ENCODE assay signal across 8 mouse cellular contexts in genomic region chr17:36161129-36162051, GRCm38 (mm10). TPM values are rescaled to one million over a fixed set of nuclear protein-coding genes. Genes with fewer than 3 reads are reported as not detected.
DNase-seq lines count a peak whose midpoint lies in the region; ATAC-seq lines count a peak whose summit lies in the region.

No protein-coding gene starts in this region.

- peak overlapping the region; percentile 43 for H3K4me2 ChIP-seq in kidney, embryonic 15.5 days
- H3K4me2 ChIP-seq in embryonic facial prominence, embryonic 12.5 days (replicated peaks) = peak overlapping the region; percentile 26; the same call in 1 of the 2 replicates
- peak overlapping the region; percentile 31; the same call in 1 of the 2 replicates for H3K4me2 ChIP-seq in limb, embryonic 11.5 days (ENCODE audit: low read depth, severe bottlenecking)

- 0 out of 2 replicates have a peak, but pooled peaks have one; percentile 15 for ATAC-seq in kidney, embryonic 15.5 days (replicated peaks; ENCODE audit: low FRiP score)
- no peak for ATAC-seq in embryonic facial prominence, embryonic 12.5 days (ENCODE audit: insufficient number of reproducible peaks, insufficient read depth, low FRiP score, low TSS enrichment)
- no peak for ATAC-seq in limb, embryonic 11.5 days (ENCODE audit: insufficient number of reproducible peaks, low FRiP score, low TSS enrichment, low read depth)

- no peak overlapping the region for H3K9ac ChIP-seq in kidney, embryonic 15.5 days
- H3K9ac ChIP-seq in embryonic facial prominence, embryonic 12.5 days = no peak overlapping the region
- H3K9ac ChIP-seq in limb, embryonic 11.5 days (ENCODE audit: low read length) = no peak overlapping the region

- H3K36me3 ChIP-seq in kidney, embryonic 15.5 days = no peaks in the 10 kb centered on the region
- H3K36me3 ChIP-seq in embryonic facial prominence, embryonic 12.5 days = no peaks in the 10 kb centered on the region
- no peaks in the 10 kb centered on the region for H3K36me3 ChIP-seq in limb, embryonic 11.5 days (ENCODE audit: control insufficient read depth, insufficient read depth, low read length)

- peaks cover 91% of the 10 kb centered on the region for H3K27me3 ChIP-seq in kidney, embryonic 15.5 days
- H3K27me3 ChIP-seq in embryonic facial prominence, embryonic 12.5 days = peaks cover 79% of the 10 kb centered on the region
- peaks cover 51% of the 10 kb centered on the region for H3K27me3 ChIP-seq in limb, embryonic 11.5 days (ENCODE audit: control insufficient read depth, insufficient read depth, low read length)

- no peak overlapping the region for H3K27ac ChIP-seq in kidney, embryonic 15.5 days
- H3K27ac ChIP-seq in embryonic facial prominence, embryonic 12.5 days = no peak overlapping the region
- H3K27ac ChIP-seq in limb, embryonic 11.5 days (replicated peaks; ENCODE audit: low read depth, low read length) = no peak overlapping the region

- H3K4me1 ChIP-seq in kidney, embryonic 15.5 days = peaks cover 9% of the 10 kb centered on the region; the same call in 1 of the 2 replicates
- 0 out of 2 replicates have a peak, but pooled peaks cover 2% of the 10 kb centered on the region for H3K4me1 ChIP-seq in embryonic facial prominence, embryonic 12.5 days
- no peaks in the 10 kb centered on the region for H3K4me1 ChIP-seq in limb, embryonic 11.5 days (ENCODE audit: control insufficient read depth, insufficient read depth, low read length)

- H3K9me3 ChIP-seq in kidney, embryonic 15.5 days (replicated peaks) = no peaks in the 10 kb centered on the region
- H3K9me3 ChIP-seq in embryonic facial prominence, embryonic 12.5 days = no peaks in the 10 kb centered on the region
- no peaks in the 10 kb centered on the region for H3K9me3 ChIP-seq in limb, embryonic 11.5 days (ENCODE audit: control insufficient read depth, low read length)

- peak overlapping the region; percentile 18 for H3K4me3 ChIP-seq in kidney, embryonic 15.5 days (replicated peaks)
- H3K4me3 ChIP-seq in embryonic facial prominence, embryonic 12.5 days = peak overlapping the region; percentile 18
- H3K4me3 ChIP-seq in limb, embryonic 11.5 days (ENCODE audit: low read depth, low read length) = no peak overlapping the region

- intact Hi-C loops in left cerebral cortex, postnatal 4 days (cut with DNase I) = no loop called here

- DNase-seq in kidney, adult 11 months = no peak
- peak; percentile 41 for DNase-seq in limb, embryonic 11.5 days (ENCODE audit: low spot score)
- DNase-seq in neural tube, embryonic 10.5 days (ENCODE audit: extremely low spot score, low spot score) = peak; percentile 40
- no peak for DNase-seq in spleen, postnatal 14 days (ENCODE audit: low spot score in 2 of 2)
- DNase-seq in gastrocnemius, adult 18-20 months (ENCODE audit: low spot score) = no peak
- DNase-seq in left cerebral cortex, postnatal 4 days = no peak

- 2% methylated on average over 56 of the region's 56 CpGs for WGBS in kidney, embryonic 15.5 days
- WGBS in embryonic facial prominence, embryonic 12.5 days = 1% methylated on average over 53 of the region's 56 CpGs
- WGBS in limb, embryonic 11.5 days = 3% methylated on average over 48 of the region's 56 CpGs

RNA-seq across cellular contexts. Expression of gene Gm8909, which starts 6.9 kb away (rescaled TPM):
- not detected in 2 replicates for polyA plus RNA-seq in kidney, embryonic 15.5 days (2015; fragmentation: Nextera tagmentation; extraction: Ambion mirVana)
- polyA plus RNA-seq in embryonic facial prominence, embryonic 12.5 days (2016; fragmentation: Nextera tagmentation; extraction: Ambion mirVana) = not detected in 2 replicates
- polyA plus RNA-seq in limb, embryonic 11.5 days (2014; fragmentation: Nextera tagmentation; extraction: Ambion mirVana) = not detected in 2 replicates
- not detected for total RNA-seq in gastrocnemius, adult 18-20 months (2021)
- total RNA-seq in left cerebral cortex, postnatal 4 days (2021) = not detected

RNA-seq across cellular contexts. Expression of gene H2-T3, which starts 28.7 kb away (rescaled TPM):
- polyA plus RNA-seq in kidney, embryonic 15.5 days (2015; fragmentation: Nextera tagmentation; extraction: Ambion mirVana) = not detected in 2 replicates
- polyA plus RNA-seq in embryonic facial prominence, embryonic 12.5 days (2016; fragmentation: Nextera tagmentation; extraction: Ambion mirVana) = not detected in 2 replicates
- polyA plus RNA-seq in limb, embryonic 11.5 days (2014; fragmentation: Nextera tagmentation; extraction: Ambion mirVana) = not detected in 2 replicates
- total RNA-seq in gastrocnemius, adult 18-20 months (2021) = not detected
- not detected for total RNA-seq in left cerebral cortex, postnatal 4 days (2021)

RNA-seq across cellular contexts. Expression of gene Gm7030, which starts 32.2 kb away (rescaled TPM):
- not detected in 2 replicates for polyA plus RNA-seq in kidney, embryonic 15.5 days (2015; fragmentation: Nextera tagmentation; extraction: Ambion mirVana)
- not detected in 2 replicates for polyA plus RNA-seq in embryonic facial prominence, embryonic 12.5 days (2016; fragmentation: Nextera tagmentation; extraction: Ambion mirVana)
- not detected in 2 replicates for polyA plus RNA-seq in limb, embryonic 11.5 days (2014; fragmentation: Nextera tagmentation; extraction: Ambion mirVana)
- not detected for total RNA-seq in gastrocnemius, adult 18-20 months (2021)
- total RNA-seq in left cerebral cortex, postnatal 4 days (2021) = not detected

RNA-seq across cellular contexts. Expression of gene Gm19684, which starts 39.9 kb away (rescaled TPM):
- polyA plus RNA-seq in kidney, embryonic 15.5 days (2015; fragmentation: Nextera tagmentation; extraction: Ambion mirVana) = not detected in 2 replicates
- not detected in 2 replicates for polyA plus RNA-seq in embryonic facial prominence, embryonic 12.5 days (2016; fragmentation: Nextera tagmentation; extraction: Ambion mirVana)
- not detected in 2 replicates for polyA plus RNA-seq in limb, embryonic 11.5 days (2014; fragmentation: Nextera tagmentation; extraction: Ambion mirVana)
- total RNA-seq in gastrocnemius, adult 18-20 months (2021) = not detected
- not detected for total RNA-seq in left cerebral cortex, postnatal 4 days (2021)

Comparison
In these comparisons a context has a peak if more than half of its experiments do, and no peak if none do; other contexts are left out.
1. DNase-seq: peak in limb, embryonic 11.5 days (single experiment) and neural tube, embryonic 10.5 days (single experiment); none in kidney, adult 11 months (single experiment), spleen, postnatal 14 days (0 of 2), gastrocnemius, adult 18-20 months (single experiment) and left cerebral cortex, postnatal 4 days (single experiment).
2. Peak in every context shown above with its lines, with median percentiles within 50 percentile points of each other: H3K4me2 ChIP-seq.